Mouse (Mus musculus): ENCODE data around the gene Cdkl3. TPM values are rescaled to one million over a fixed set of nuclear protein-coding genes. Genes with fewer than 3 reads are reported as not detected.

Gene Cdkl3
- polyA plus RNA-seq, 1 experiment from 2014 or later = 9.4 TPM

GRCm38 (mm10) chr11:52076742-52077352 is 72.8 kb downstream of the Cdkl3 start:
- 81% methylated on average over 6 of the region's 6 CpGs for WGBS
- Histone ChIP-seq H3K27ac (ENCODE audit: low read depth) (no peak overlapping the region), H3K9me3 (ENCODE audit: low read depth, low read length) (no peaks in the 10 kb centered on the region), H3K36me3 (ENCODE audit: insufficient read depth) (no peaks in the 10 kb centered on the region), H3K9ac (no peak overlapping the region), H3K4me3 (ENCODE audit: low read depth, low read length) (no peak overlapping the region), H3K4me2 (no peak overlapping the region), H3K4me1 (ENCODE audit: insufficient read depth) (no peaks in the 10 kb centered on the region), H3K27me3 (ENCODE audit: insufficient read depth, low read length) (no peaks in the 10 kb centered on the region)
- no peak for ATAC-seq (ENCODE audit: insufficient read depth)
- peak; percentile 45 for TF ChIP-seq CTCF (IDR thresholded peaks at IDR 0.05; ENCODE audit: low read depth)
- DNase-seq = no peak

GRCm38 (mm10) chr11:52077939-52078338 is 73.9 kb downstream of the Cdkl3 start:
- Histone ChIP-seq H3K27ac (ENCODE audit: low read depth) (no peak overlapping the region), H3K4me1 (ENCODE audit: insufficient read depth) (no peaks in the 10 kb centered on the region), H3K9me3 (ENCODE audit: low read depth, low read length) (no peaks in the 10 kb centered on the region), H3K27me3 (ENCODE audit: insufficient read depth, low read length) (no peaks in the 10 kb centered on the region), H3K4me3 (ENCODE audit: low read depth, low read length) (no peak overlapping the region), H3K4me2 (no peak overlapping the region), H3K36me3 (ENCODE audit: insufficient read depth) (no peaks in the 10 kb centered on the region), H3K9ac (no peak overlapping the region)
- WGBS = 66% methylated on average over 4 of the region's 4 CpGs
- peak; percentile 29 for DNase-seq
- no peak for TF ChIP-seq CTCF (IDR thresholded peaks at IDR 0.05; ENCODE audit: low read depth)
- no peak for ATAC-seq (ENCODE audit: insufficient read depth)

- no peak overlapping the region for H3K4me2 ChIP-seq
- DNase-seq = peak; percentile 77
- no peaks in the 10 kb centered on the region for H3K4me1 ChIP-seq (ENCODE audit: insufficient read depth)
- ATAC-seq (ENCODE audit: insufficient read depth) = peak; percentile 88
- H3K9me3 ChIP-seq (ENCODE audit: low read depth, low read length) = no peaks in the 10 kb centered on the region
- no peak overlapping the region for H3K27ac ChIP-seq (ENCODE audit: low read depth)
- TF ChIP-seq CTCF (IDR thresholded peaks at IDR 0.05; ENCODE audit: low read depth) = no peak
- no peak overlapping the region for H3K4me3 ChIP-seq (ENCODE audit: low read depth, low read length)
- no peaks in the 10 kb centered on the region for H3K27me3 ChIP-seq (ENCODE audit: insufficient read depth, low read length)
- WGBS = 13% methylated on average over 5 of the region's 5 CpGs
- H3K9ac ChIP-seq = no peak overlapping the region
- H3K36me3 ChIP-seq (ENCODE audit: insufficient read depth) = no peaks in the 10 kb centered on the region
Measured at GRCm38 (mm10) chr11:52079978-52080377, 76.0 kb downstream of the Cdkl3 start.

- H3K4me2 ChIP-seq = no peak overlapping the region
- H3K4me1 ChIP-seq (ENCODE audit: insufficient read depth) = no peaks in the 10 kb centered on the region
- no peak overlapping the region for H3K9ac ChIP-seq
- no peaks in the 10 kb centered on the region for H3K27me3 ChIP-seq (ENCODE audit: insufficient read depth, low read length)
- H3K9me3 ChIP-seq (ENCODE audit: low read depth, low read length) = no peaks in the 10 kb centered on the region
- no peaks in the 10 kb centered on the region for H3K36me3 ChIP-seq (ENCODE audit: insufficient read depth)
- 86% methylated on average over 2 of the region's 2 CpGs for WGBS
- no peak for TF ChIP-seq CTCF (IDR thresholded peaks at IDR 0.05; ENCODE audit: low read depth)
- H3K27ac ChIP-seq (ENCODE audit: low read depth) = no peak overlapping the region
- ATAC-seq (ENCODE audit: insufficient read depth) = no peak
- no peak overlapping the region for H3K4me3 ChIP-seq (ENCODE audit: low read depth, low read length)
- DNase-seq = no peak
Measured at GRCm38 (mm10) chr11:52080656-52081055, 76.6 kb downstream of the Cdkl3 start.

- TF ChIP-seq CTCF (IDR thresholded peaks at IDR 0.05; ENCODE audit: low read depth) = no peak
- WGBS = 51% methylated on average over 4 of the region's 4 CpGs
- Histone ChIP-seq H3K9me3 (ENCODE audit: low read depth, low read length) (no peaks in the 10 kb centered on the region), H3K27ac (ENCODE audit: low read depth) (peak overlapping the region; percentile 66), H3K9ac (no peak overlapping the region), H3K4me2 (peak overlapping the region; percentile 31), H3K36me3 (ENCODE audit: insufficient read depth) (no peaks in the 10 kb centered on the region), H3K27me3 (ENCODE audit: insufficient read depth, low read length) (no peaks in the 10 kb centered on the region), H3K4me3 (ENCODE audit: low read depth, low read length) (no peak overlapping the region), H3K4me1 (ENCODE audit: insufficient read depth) (peaks cover 9% of the 10 kb centered on the region; the same call in 1 of the 2 replicates)
- ATAC-seq (ENCODE audit: insufficient read depth) (no peak), DNase-seq (no peak)
Measured at GRCm38 (mm10) chr11:52085857-52086203, 81.8 kb downstream of the Cdkl3 start.

- H3K27me3 ChIP-seq (ENCODE audit: insufficient read depth, low read length) = no peaks in the 10 kb centered on the region
- no peaks in the 10 kb centered on the region for H3K36me3 ChIP-seq (ENCODE audit: insufficient read depth)
- 17% methylated on average over 9 of the region's 9 CpGs for WGBS
- no peak overlapping the region for H3K4me3 ChIP-seq (ENCODE audit: low read depth, low read length)
- peak overlapping the region; percentile 31 for H3K4me2 ChIP-seq
- ATAC-seq (ENCODE audit: insufficient read depth) = peak; percentile 52; the same call in 1 of the 2 replicates
- no peak for TF ChIP-seq CTCF (IDR thresholded peaks at IDR 0.05; ENCODE audit: low read depth)
- DNase-seq = peak; percentile 39
- peaks cover 9% of the 10 kb centered on the region; the same call in 1 of the 2 replicates for H3K4me1 ChIP-seq (ENCODE audit: insufficient read depth)
- peak overlapping the region; percentile 66 for H3K27ac ChIP-seq (ENCODE audit: low read depth)
- H3K9me3 ChIP-seq (ENCODE audit: low read depth, low read length) = no peaks in the 10 kb centered on the region
- peak overlapping the region; percentile 20 for H3K9ac ChIP-seq
Measured at GRCm38 (mm10) chr11:52086204-52086864, 82.3 kb downstream of the Cdkl3 start.

- Histone ChIP-seq H3K4me1 (ENCODE audit: insufficient read depth) (peaks cover 9% of the 10 kb centered on the region; the same call in 1 of the 2 replicates), H3K9ac (no peak overlapping the region), H3K9me3 (ENCODE audit: low read depth, low read length) (no peaks in the 10 kb centered on the region), H3K4me3 (ENCODE audit: low read depth, low read length) (no peak overlapping the region), H3K36me3 (ENCODE audit: insufficient read depth) (no peaks in the 10 kb centered on the region), H3K27ac (ENCODE audit: low read depth) (no peak overlapping the region), H3K27me3 (ENCODE audit: insufficient read depth, low read length) (no peaks in the 10 kb centered on the region), H3K4me2 (no peak overlapping the region)
- ATAC-seq (ENCODE audit: insufficient read depth) (no peak), DNase-seq (peak; percentile 21)
- TF ChIP-seq CTCF (IDR thresholded peaks at IDR 0.05; ENCODE audit: low read depth) = no peak
- WGBS = 35% methylated on average over 8 of the region's 8 CpGs
Measured at GRCm38 (mm10) chr11:52089291-52089690, 85.3 kb downstream of the Cdkl3 start.

All from lung, embryonic 14.5 days (tissue).